Mouse (Mus musculus) brown adipose tissue, adult 24 weeks (tissue): ENCODE measurements around the gene Rrad. TPM values are rescaled to one million over a fixed set of nuclear protein-coding genes. Genes with fewer than 3 reads are reported as not detected.

ENCODE experiments used
- polyA plus RNA-seq: library from polyadenylated mRNA; stranded (reverse); fragments of >200 nt; gene quantifications from 2 replicates; pipeline ENCODE4 v1.2.4, GENCODE M21; 2012; ENCODE audit not compliant: missing spikeins, insufficient read depth, insufficient read length

Gene Rrad
- polyA plus RNA-seq, 1 experiment = 1.5 TPM

Other genes with a start within 250 kb of the Rrad start
- gene Cmtm4, start 235.5 kb downstream of the Rrad start, polyA plus RNA-seq = 21.5 and 32.4 TPM in 2 replicates
- 29.1 and 29.3 TPM in 2 replicates for gene Dync1li2, start 188.3 kb downstream of the Rrad start, polyA plus RNA-seq
- not detected in 2 replicates for gene Terb1, start 121.4 kb downstream of the Rrad start, polyA plus RNA-seq
- 33.8 and 36.6 TPM in 2 replicates for gene Nae1, start 96.7 kb downstream of the Rrad start, polyA plus RNA-seq
- 2.8 and 3.6 TPM in 2 replicates for gene Car7, start 96.6 kb downstream of the Rrad start, polyA plus RNA-seq
- 23.7 and 36.2 TPM in 2 replicates for gene Pdp2, start 39.9 kb downstream of the Rrad start, polyA plus RNA-seq
- gene Cdh16, start 6.9 kb downstream of the Rrad start, polyA plus RNA-seq = not detected in 2 replicates
- 62.5 and 67.4 TPM in 2 replicates for gene Ciao2b, start 10.6 kb upstream of the Rrad start, polyA plus RNA-seq
- not detected in 2 replicates for gene Ces2a, start 102.7 kb upstream of the Rrad start, polyA plus RNA-seq
- not detected in 2 replicates for gene Ces2b, start 200.2 kb upstream of the Rrad start, polyA plus RNA-seq
- not detected in 2 replicates for gene Ces2c, start 215.7 kb upstream of the Rrad start, polyA plus RNA-seq